Mouse (Mus musculus): Measurements from ENCODE around the gene Tox2. TPM values are rescaled to one million over a fixed set of nuclear protein-coding genes. Genes with fewer than 3 reads are reported as not detected.

Gene Tox2
- polyA plus RNA-seq, 1 experiment from 2014 or later: 2.1 TPM

DNA sequence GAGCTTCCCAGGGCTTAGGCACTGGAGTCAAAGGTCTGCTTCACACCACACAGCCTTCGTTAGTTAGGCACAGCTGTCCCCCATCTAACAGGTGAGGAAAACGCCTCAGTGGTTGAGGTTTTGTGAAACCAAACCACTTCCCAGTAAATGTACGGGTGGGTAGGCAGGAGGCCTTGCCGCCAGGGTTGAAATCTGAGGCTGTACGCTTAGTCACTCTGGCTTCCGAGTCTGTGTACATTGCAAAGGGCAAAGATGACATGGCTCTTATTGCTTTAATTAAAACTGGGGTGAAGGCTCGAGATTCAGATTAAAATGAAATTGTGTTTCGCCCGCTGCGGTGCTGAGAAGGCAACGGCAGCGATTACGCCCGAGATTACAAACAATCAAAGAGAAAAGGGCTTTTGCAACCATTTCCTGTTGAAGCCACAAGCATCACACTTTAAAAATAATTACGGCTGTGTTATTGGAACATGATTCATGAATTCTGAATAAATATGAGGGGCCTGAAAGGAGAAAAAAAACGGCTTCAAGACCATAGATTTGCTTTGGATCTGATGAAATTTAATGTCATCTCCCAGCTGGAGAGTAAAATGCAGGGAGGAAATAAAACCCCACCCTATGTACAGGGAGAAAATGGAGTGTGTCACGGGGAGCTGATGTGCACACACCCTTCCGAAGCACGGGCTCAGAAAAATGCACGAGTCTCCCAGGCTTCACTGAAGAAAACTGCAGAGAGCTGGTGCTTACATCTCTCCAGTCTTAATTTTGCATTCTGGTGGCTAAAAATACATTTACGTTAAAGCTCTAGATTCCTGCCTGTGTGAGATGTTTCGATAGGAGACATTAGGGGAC, 50.5 kb downstream of the Tox2 start:
- ATAC-seq (ENCODE audit: insufficient number of reproducible peaks, low FRiP score, low TSS enrichment, low read depth): peak; percentile 47

DNA sequence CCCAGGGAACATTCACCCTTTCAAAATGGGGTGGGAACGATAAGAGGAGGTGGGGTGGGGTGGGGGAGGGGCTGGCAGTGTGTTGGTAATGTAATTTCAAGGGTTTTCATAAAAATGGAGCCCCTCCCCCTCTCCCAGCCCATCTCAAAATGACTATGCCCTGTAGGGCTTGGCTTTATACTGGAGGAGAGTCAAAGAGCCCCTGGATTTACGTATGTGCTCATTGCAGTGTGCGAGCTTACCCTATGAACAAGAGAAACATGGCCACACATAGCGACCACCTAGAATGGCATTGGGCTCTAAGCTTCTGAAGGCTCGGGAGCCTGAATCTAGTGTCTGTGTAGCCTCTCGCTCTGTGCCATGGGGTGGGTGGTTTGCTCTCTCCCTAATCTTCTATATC, 51.3 kb downstream of the Tox2 start:
- Histone ChIP-seq H3K36me3 (ENCODE audit: control insufficient read depth, insufficient read depth, low read length) (no peaks in the 10 kb centered on the region), H3K27ac (replicated peaks; ENCODE audit: low read depth, low read length) (no peak overlapping the region), H3K9ac (ENCODE audit: low read length) (no peak overlapping the region), H3K27me3 (ENCODE audit: control insufficient read depth, insufficient read depth, low read length) (no peaks in the 10 kb centered on the region), H3K4me1 (ENCODE audit: control insufficient read depth, insufficient read depth, low read length) (no peaks in the 10 kb centered on the region), H3K9me3 (ENCODE audit: control insufficient read depth, low read length) (no peaks in the 10 kb centered on the region), H3K4me3 (ENCODE audit: low read depth, low read length) (no peak overlapping the region), H3K4me2 (ENCODE audit: low read depth, severe bottlenecking) (no peak overlapping the region)
- no peak for DNase-seq (ENCODE audit: low spot score)
- ATAC-seq (ENCODE audit: insufficient number of reproducible peaks, low FRiP score, low TSS enrichment, low read depth): no peak
- WGBS: 88% methylated on average over 6 of the region's 6 CpGs

More for the DNA sequence above, 50.5 kb downstream of the Tox2 start:
- H3K9me3 ChIP-seq (ENCODE audit: control insufficient read depth, low read length): no peaks in the 10 kb centered on the region
- no peak overlapping the region for H3K4me2 ChIP-seq (ENCODE audit: low read depth, severe bottlenecking)
- H3K9ac ChIP-seq (ENCODE audit: low read length): no peak overlapping the region
- H3K27me3 ChIP-seq (ENCODE audit: control insufficient read depth, insufficient read depth, low read length): no peaks in the 10 kb centered on the region
- WGBS: 71% methylated on average over 22 of the region's 22 CpGs
- DNase-seq (ENCODE audit: low spot score): peak; percentile 30
- no peak overlapping the region for H3K27ac ChIP-seq (replicated peaks; ENCODE audit: low read depth, low read length)
- no peak overlapping the region for H3K4me3 ChIP-seq (ENCODE audit: low read depth, low read length)
- H3K36me3 ChIP-seq (ENCODE audit: control insufficient read depth, insufficient read depth, low read length): no peaks in the 10 kb centered on the region
- no peaks in the 10 kb centered on the region for H3K4me1 ChIP-seq (ENCODE audit: control insufficient read depth, insufficient read depth, low read length)

DNA sequence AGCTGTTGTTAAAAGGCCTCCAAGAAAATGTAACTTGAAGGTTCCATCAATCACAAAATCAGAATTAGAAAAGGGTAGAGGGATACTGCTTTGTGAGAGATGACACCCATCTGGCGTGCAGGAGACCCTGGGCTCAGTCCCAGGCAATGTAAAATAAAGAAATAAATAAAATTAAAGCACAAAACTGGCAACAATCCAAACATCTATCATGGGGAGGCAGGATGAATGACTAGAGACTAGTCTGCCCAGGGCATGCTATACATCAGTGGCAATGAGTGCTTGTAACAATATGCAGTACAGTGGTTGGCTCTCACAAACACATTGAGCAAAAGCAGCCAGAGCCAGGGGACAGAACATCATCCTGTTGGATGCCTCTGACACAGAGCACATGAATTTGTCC, 53.8 kb downstream of the Tox2 start:
- no peaks in the 10 kb centered on the region for H3K9me3 ChIP-seq (ENCODE audit: control insufficient read depth, low read length)
- ATAC-seq (ENCODE audit: insufficient number of reproducible peaks, low FRiP score, low TSS enrichment, low read depth): no peak
- H3K4me1 ChIP-seq (ENCODE audit: control insufficient read depth, insufficient read depth, low read length): no peaks in the 10 kb centered on the region
- no peak overlapping the region for H3K4me3 ChIP-seq (ENCODE audit: low read depth, low read length)
- no peak overlapping the region for H3K9ac ChIP-seq (ENCODE audit: low read length)
- no peaks in the 10 kb centered on the region for H3K36me3 ChIP-seq (ENCODE audit: control insufficient read depth, insufficient read depth, low read length)
- H3K27me3 ChIP-seq (ENCODE audit: control insufficient read depth, insufficient read depth, low read length): no peaks in the 10 kb centered on the region
- no peak overlapping the region for H3K4me2 ChIP-seq (ENCODE audit: low read depth, severe bottlenecking)
- no peak overlapping the region for H3K27ac ChIP-seq (replicated peaks; ENCODE audit: low read depth, low read length)
- WGBS: 79% methylated on average over 1 of the region's 1 CpGs
- DNase-seq (ENCODE audit: low spot score): no peak

DNA sequence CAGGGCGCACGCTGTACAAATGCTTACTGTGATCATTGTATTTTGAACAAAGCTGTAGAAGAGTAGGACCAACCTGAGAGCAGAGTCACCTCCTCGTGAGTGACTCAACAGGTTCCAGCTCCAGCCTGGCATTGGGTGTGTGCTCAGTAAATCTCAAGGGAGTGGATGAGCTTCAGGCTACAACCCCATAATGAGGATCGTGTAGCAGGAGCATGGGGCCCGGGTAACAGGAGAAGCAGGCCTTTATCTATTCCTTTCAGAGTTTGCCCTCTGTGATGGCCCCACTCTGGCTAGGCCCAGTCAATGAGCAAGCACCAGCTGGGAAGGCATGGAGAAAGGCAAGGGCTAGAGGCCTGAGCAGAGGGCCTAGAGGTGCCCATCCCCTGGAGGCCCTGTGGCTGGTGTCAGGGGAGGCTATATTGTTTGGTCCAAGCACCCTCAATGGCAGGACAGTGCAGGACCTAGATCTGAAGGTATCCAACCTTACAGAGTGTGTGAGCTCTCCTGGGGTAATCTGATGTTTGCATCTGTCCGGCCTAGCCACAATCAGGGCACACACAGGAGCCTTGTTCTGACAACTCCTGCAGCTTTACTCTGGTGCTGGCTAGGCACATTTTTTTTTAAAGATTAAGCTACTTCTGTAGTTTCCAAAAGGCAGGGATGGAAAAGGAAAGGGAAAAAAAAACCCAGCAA, 58.6 kb downstream of the Tox2 start:
- H3K4me3 ChIP-seq (ENCODE audit: low read depth, low read length): no peak overlapping the region
- H3K27me3 ChIP-seq (ENCODE audit: control insufficient read depth, insufficient read depth, low read length): no peaks in the 10 kb centered on the region
- WGBS: 79% methylated on average over 6 of the region's 6 CpGs
- no peaks in the 10 kb centered on the region for H3K4me1 ChIP-seq (ENCODE audit: control insufficient read depth, insufficient read depth, low read length)
- H3K36me3 ChIP-seq (ENCODE audit: control insufficient read depth, insufficient read depth, low read length): no peaks in the 10 kb centered on the region
- no peak overlapping the region for H3K9ac ChIP-seq (ENCODE audit: low read length)
- DNase-seq (ENCODE audit: low spot score) (no peak), ATAC-seq (ENCODE audit: insufficient number of reproducible peaks, low FRiP score, low TSS enrichment, low read depth) (no peak)
- H3K27ac ChIP-seq (replicated peaks; ENCODE audit: low read depth, low read length): no peak overlapping the region
- no peaks in the 10 kb centered on the region for H3K9me3 ChIP-seq (ENCODE audit: control insufficient read depth, low read length)
- no peak overlapping the region for H3K4me2 ChIP-seq (ENCODE audit: low read depth, severe bottlenecking)

DNA sequence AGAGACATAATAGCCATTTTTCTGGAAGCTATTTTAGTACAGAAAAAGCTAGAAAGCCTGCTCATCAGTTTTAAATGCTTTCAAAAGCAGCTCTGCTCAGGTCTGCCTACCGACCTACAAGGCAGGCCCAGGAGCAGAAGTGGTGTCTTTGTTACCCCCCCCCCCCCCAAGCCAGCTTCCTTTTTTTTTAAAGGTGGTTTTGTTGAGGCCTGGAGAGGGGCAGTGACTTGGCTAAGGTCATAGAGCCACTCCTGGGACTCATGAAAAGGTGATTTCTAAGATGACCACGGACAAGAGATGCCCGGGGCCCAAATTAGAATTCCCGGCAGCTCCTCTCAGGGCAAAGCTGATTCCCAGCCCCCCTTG, 59.1 kb downstream of the Tox2 start:
- 86% methylated on average over 4 of the region's 4 CpGs for WGBS

DNA sequence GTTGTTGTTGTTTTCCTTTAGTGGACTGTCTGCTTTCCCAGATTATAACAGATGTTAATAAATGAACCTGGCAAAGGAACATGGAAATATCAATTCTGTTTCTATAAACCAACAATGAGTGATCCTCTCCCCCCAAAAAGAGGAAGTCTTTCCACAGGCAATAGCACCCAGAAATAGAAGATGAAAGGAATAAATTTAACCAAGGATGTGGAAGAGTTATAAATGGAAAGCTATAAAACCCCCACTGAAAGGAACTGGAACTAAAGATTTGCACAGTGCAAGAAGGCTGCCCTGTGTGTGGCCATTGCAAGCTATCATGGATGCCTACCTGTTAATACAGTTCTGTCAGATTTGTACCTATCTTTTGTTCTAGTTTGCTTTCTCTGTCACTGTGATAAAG, 64.2 kb downstream of the Tox2 start:
- Histone ChIP-seq H3K36me3 (ENCODE audit: control insufficient read depth, insufficient read depth, low read length) (no peaks in the 10 kb centered on the region), H3K27ac (replicated peaks; ENCODE audit: low read depth, low read length) (no peak overlapping the region), H3K4me1 (ENCODE audit: control insufficient read depth, insufficient read depth, low read length) (no peaks in the 10 kb centered on the region), H3K4me3 (ENCODE audit: low read depth, low read length) (no peak overlapping the region), H3K9ac (ENCODE audit: low read length) (no peak overlapping the region), H3K4me2 (ENCODE audit: low read depth, severe bottlenecking) (no peak overlapping the region), H3K27me3 (ENCODE audit: control insufficient read depth, insufficient read depth, low read length) (no peaks in the 10 kb centered on the region), H3K9me3 (ENCODE audit: control insufficient read depth, low read length) (no peaks in the 10 kb centered on the region)
- ATAC-seq (ENCODE audit: insufficient number of reproducible peaks, low FRiP score, low TSS enrichment, low read depth): no peak
- DNase-seq (ENCODE audit: low spot score): no peak

More for the DNA sequence above, 59.1 kb downstream of the Tox2 start:
- Histone ChIP-seq H3K4me2 (ENCODE audit: low read depth, severe bottlenecking) (no peak overlapping the region), H3K4me3 (ENCODE audit: low read depth, low read length) (no peak overlapping the region), H3K36me3 (ENCODE audit: control insufficient read depth, insufficient read depth, low read length) (no peaks in the 10 kb centered on the region), H3K27ac (replicated peaks; ENCODE audit: low read depth, low read length) (no peak overlapping the region), H3K9ac (ENCODE audit: low read length) (no peak overlapping the region), H3K27me3 (ENCODE audit: control insufficient read depth, insufficient read depth, low read length) (no peaks in the 10 kb centered on the region), H3K9me3 (ENCODE audit: control insufficient read depth, low read length) (no peaks in the 10 kb centered on the region), H3K4me1 (ENCODE audit: control insufficient read depth, insufficient read depth, low read length) (no peaks in the 10 kb centered on the region)
- ATAC-seq (ENCODE audit: insufficient number of reproducible peaks, low FRiP score, low TSS enrichment, low read depth) (no peak), DNase-seq (ENCODE audit: low spot score) (no peak)

DNA sequence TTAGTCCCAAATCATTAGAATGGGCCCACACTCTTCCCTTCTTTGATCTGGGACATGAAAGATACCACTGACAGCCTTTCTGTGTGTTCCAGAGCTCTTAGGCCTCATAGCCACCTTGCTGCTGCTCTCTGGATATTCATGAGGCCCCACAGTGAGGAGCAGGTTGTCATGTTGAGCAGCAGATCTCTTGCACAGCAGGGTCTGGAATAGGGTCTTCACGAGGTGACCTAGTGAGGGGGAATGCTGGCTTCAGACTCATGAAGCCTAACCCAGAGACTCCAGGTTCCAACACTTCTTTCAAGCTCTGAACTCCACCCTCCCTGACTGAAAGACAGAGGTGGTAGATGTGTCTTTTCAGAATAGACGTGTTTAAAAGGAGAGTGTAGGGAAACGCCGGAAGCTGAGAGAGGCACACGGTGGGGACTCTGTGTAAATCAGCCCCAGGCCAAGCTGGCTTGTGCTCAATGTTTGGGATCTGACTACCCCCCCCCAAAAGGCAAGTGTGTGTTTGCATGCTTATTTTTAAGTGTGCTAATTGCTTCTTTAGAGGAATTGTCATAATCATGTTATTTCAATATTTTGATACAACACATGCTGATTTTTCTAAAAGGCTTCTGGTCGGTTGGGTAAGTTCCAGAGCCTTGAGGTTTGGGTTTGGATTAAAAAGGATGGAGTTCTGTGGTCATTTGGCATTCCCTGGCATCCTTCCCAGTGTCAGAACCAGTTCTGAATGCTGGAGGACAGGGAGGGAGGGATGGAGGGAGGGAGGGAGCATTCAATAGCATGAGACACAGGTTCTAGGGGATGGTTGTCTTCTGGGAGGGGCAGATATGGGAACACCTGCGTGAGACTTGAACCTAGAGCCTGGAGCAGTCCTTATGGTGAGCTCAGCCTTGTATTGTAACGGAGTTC, 68.9 kb downstream of the Tox2 start:
- ATAC-seq (ENCODE audit: insufficient number of reproducible peaks, low FRiP score, low TSS enrichment, low read depth) (no peak), DNase-seq (ENCODE audit: low spot score) (no peak)
- Histone ChIP-seq H3K36me3 (ENCODE audit: control insufficient read depth, insufficient read depth, low read length) (no peaks in the 10 kb centered on the region), H3K27ac (replicated peaks; ENCODE audit: low read depth, low read length) (no peak overlapping the region), H3K4me2 (ENCODE audit: low read depth, severe bottlenecking) (no peak overlapping the region), H3K27me3 (ENCODE audit: control insufficient read depth, insufficient read depth, low read length) (no peaks in the 10 kb centered on the region), H3K4me3 (ENCODE audit: low read depth, low read length) (no peak overlapping the region), H3K9ac (ENCODE audit: low read length) (no peak overlapping the region), H3K9me3 (ENCODE audit: control insufficient read depth, low read length) (no peaks in the 10 kb centered on the region), H3K4me1 (ENCODE audit: control insufficient read depth, insufficient read depth, low read length) (no peaks in the 10 kb centered on the region)
- WGBS: 68% methylated on average over 8 of the region's 8 CpGs

DNA sequence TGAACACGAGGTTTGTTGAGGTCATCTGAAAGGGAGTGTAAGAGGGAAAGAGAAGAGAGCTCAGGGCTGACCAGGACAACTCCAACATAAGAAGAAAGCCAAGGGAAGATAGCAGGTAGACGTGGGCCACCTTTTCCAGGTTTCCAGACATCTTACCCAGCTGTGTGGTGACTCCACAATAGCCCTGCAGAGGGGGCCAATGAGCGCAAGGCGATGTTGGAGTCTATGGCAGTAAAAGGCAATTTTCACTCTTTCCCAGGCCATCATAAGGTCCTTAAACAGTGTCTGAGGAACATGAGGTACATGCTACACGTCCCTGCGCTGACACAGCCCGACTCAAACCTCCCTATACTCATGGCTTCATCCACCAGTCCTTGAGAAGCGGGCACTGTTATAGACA, 70.9 kb downstream of the Tox2 start:
- H3K36me3 ChIP-seq (ENCODE audit: control insufficient read depth, insufficient read depth, low read length): no peaks in the 10 kb centered on the region
- H3K4me1 ChIP-seq (ENCODE audit: control insufficient read depth, insufficient read depth, low read length): peaks cover 4% of the 10 kb centered on the region; the same call in 1 of the 2 replicates
- WGBS: 75% methylated on average over 8 of the region's 8 CpGs
- 0 out of 2 replicates have a peak, but pooled peaks cover 4% of the 10 kb centered on the region for H3K27me3 ChIP-seq (ENCODE audit: control insufficient read depth, insufficient read depth, low read length)
- DNase-seq (ENCODE audit: low spot score) (no peak), ATAC-seq (ENCODE audit: insufficient number of reproducible peaks, low FRiP score, low TSS enrichment, low read depth) (no peak)
- no peak overlapping the region for H3K4me3 ChIP-seq (ENCODE audit: low read depth, low read length)
- H3K27ac ChIP-seq (replicated peaks; ENCODE audit: low read depth, low read length): no peak overlapping the region
- H3K4me2 ChIP-seq (ENCODE audit: low read depth, severe bottlenecking): no peak overlapping the region
- no peaks in the 10 kb centered on the region for H3K9me3 ChIP-seq (ENCODE audit: control insufficient read depth, low read length)
- H3K9ac ChIP-seq (ENCODE audit: low read length): no peak overlapping the region

Data from limb, embryonic 11.5 days (tissue).